Mouse (Mus musculus): ENCODE measurements around the gene Ccr10.

Gene Ccr10

DNA sequence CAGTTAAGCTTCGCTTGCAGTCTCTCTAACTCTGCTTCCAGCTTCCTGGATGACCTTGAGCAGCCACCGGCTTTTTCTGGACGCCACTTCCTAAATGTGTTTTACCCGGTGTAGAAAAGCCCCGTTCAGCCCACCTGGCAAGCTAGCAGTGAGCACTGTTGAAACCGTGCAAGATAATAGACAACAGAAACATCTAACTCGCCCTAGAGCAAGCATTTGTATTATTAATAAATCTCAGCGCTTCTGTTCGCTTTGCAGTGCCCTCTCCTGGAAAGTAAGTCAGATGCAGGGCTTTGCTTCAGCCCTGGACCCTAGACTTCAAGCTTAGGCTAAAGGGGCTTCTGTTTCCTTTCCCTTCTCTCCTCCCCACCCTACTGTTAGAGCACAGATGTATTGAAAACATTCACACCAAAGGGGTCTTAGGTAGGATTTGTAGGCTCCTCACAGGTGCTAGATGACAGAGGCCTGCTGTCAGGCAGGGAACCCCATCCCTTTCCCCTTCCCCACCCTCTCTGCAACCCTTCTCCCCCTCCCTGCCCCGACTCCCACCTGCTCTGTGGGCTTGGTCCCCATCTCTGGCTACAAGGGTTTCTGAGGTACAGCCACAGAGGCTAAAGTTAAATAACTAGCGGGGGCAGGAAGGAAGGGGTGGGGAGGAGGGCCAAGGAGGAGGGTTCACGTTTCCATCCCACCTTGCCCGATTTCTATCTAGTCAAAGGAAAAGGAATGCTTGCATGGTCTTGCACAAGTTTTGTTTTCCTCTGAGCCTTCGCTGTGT, at the start of gene Ccr10:
Gene Ccr10 (minus strand): TSS at position 593 of the 778 bp plus-strand sequence.
- DNase-seq (ENCODE audit: low spot score in 2 of 2): no peak

- no peak for DNase-seq (ENCODE audit: low spot score in 2 of 2)
These were observed 49.1 kb upstream of the Ccr10 start for GRCm38 (mm10) chr11:101224337-101224736.

- no peak for DNase-seq (ENCODE audit: low spot score in 2 of 2)
These were observed 46.2 kb upstream of the Ccr10 start for GRCm38 (mm10) chr11:101221306-101221986.

DNA sequence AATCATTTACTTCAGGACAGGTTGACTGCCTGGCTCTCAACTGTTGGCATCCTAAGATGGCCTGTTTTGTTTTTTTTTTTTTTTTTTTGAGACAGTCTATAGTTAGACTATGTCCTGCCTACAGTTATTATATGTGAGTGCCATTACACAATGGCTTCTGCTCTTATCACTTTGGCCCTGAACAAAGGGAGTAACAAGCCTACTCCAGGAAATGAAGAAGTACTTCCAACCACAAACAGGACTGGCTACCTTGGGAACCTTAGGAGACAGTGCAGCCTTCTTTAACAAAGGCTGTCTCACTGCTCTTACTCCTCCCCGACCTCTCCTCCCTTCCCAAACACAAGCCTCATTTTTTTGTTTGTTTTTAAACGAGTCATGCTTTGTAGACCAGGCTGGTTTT, 45.6 kb upstream of the Ccr10 start:
- DNase-seq (ENCODE audit: low spot score in 2 of 2): no peak

DNA sequence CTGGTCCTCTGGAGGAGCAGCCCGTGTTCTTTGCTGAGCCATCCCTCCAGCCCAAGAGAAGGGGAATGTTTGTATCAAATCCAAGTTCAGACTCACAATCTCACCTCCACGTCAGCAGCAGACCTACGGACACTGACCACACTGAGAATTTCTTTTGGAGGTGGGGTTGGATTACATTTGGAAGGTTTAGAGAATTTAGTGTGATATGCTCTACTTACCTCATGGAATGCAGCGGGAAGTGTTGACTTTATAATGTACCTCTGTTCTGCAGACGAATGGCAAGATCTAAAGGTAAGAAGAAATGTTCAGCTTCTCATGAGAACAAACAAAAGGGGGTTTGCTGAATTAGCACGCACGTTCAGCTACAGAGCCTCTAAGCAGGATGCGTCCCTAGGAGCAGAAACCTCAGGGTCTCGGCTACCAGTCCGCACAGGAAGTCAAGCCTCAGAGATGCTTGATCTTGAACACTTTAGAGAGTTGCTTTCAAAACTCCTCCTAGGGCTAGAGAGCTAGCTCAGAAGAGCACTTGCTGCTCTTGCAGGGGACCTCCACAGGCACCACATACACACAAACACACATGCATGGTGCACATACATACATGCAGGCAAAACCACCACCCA, 43.3 kb upstream of the Ccr10 start:
- no peak for DNase-seq (ENCODE audit: low spot score in 2 of 2)

DNA sequence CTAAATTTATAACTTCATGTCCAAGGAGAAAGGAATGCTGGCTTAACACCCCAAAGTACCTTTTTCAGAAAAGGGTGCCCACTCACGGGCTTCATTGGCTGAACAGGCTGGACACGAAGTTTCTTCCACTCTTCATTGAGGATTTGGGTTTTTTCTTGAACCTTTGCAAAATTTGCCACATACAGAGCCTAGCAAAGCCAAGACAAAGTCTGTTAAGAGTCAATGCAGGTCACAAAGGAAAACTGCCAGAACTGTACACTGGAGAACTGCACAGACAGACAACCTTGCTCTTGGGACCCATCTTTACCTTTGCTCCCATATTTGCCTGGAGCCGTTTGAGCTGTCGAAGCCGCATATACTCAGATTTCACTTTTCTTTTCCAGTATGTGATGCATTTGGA, 41.7 kb upstream of the Ccr10 start:
- DNase-seq (ENCODE audit: low spot score in 2 of 2): no peak

DNA sequence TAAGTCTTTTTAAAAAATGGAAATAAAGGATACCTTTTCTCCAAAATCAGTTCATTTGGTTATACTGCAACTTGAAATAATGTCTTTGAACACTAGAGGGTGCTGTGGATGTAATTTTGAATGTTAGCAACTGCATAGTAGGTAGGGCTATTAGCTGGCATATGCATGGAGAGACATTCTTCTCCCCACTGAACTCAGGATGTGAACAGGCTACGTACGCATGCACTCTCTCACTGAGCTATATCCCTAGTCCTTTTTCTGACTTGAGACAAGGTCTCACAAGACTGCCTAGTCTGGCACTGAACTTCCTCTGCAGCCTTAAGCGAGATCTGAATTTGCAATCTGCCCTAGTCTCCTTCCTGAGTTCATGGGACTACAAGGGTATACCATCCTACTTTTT, 36.7 kb upstream of the Ccr10 start:
- DNase-seq (ENCODE audit: low spot score in 2 of 2): no peak

GRCm38 (mm10) chr11:101200986-101201385, 25.7 kb upstream of the Ccr10 start:
- DNase-seq (ENCODE audit: low spot score in 2 of 2): no peak

GRCm38 (mm10) chr11:101199555-101199954, 24.3 kb upstream of the Ccr10 start:
- DNase-seq (ENCODE audit: low spot score in 2 of 2): no peak

- DNase-seq (ENCODE audit: low spot score in 2 of 2): no peak
These were observed 20.9 kb upstream of the Ccr10 start for GRCm38 (mm10) chr11:101196175-101196574.

DNA sequence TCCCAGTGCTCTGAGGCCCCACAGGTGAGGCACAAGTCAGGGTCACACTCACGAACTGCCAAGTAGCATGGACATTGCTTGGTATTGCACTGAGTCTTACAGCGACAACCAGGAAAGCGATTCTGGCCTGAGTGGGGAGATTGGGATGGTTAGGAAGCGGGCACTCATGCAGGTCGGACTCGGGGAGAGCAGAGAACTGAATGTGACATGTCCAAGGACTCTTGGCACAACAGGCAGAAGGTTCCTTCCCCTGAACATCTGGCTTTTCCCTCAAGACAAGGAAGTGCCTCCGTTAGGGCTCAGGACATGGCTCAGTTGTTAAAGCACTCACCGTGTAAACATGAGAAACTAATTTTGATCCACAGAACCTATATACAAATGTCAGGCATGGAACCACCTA, 20.3 kb upstream of the Ccr10 start:
- no peak for DNase-seq (ENCODE audit: low spot score in 2 of 2)

- no peak for DNase-seq (ENCODE audit: low spot score in 2 of 2)
These were observed 19.9 kb upstream of the Ccr10 start for GRCm38 (mm10) chr11:101195101-101195500.

GRCm38 (mm10) chr11:101194643-101195042, 19.4 kb upstream of the Ccr10 start:
- DNase-seq (ENCODE audit: low spot score in 2 of 2): no peak

- DNase-seq (ENCODE audit: low spot score in 2 of 2): no peak
These were observed 18.9 kb upstream of the Ccr10 start for GRCm38 (mm10) chr11:101194137-101194536.

GRCm38 (mm10) chr11:101193076-101193475, 17.8 kb upstream of the Ccr10 start:
- DNase-seq (ENCODE audit: low spot score in 2 of 2): no peak

GRCm38 (mm10) chr11:101192646-101193045, 17.4 kb upstream of the Ccr10 start:
- DNase-seq (ENCODE audit: low spot score in 2 of 2): no peak

- DNase-seq (ENCODE audit: low spot score in 2 of 2): no peak
These were observed 16.8 kb upstream of the Ccr10 start for GRCm38 (mm10) chr11:101191919-101192470.

GRCm38 (mm10) chr11:101190913-101191907, 16.0 kb upstream of the Ccr10 start:
- DNase-seq (ENCODE audit: low spot score in 2 of 2): no peak

GRCm38 (mm10) chr11:101190181-101190912, 15.1 kb upstream of the Ccr10 start:
- DNase-seq (ENCODE audit: low spot score in 2 of 2): no peak

- DNase-seq (ENCODE audit: low spot score in 2 of 2): no peak
These were observed 14.4 kb upstream of the Ccr10 start for GRCm38 (mm10) chr11:101189495-101190180.
